In the genomic region with DNA sequence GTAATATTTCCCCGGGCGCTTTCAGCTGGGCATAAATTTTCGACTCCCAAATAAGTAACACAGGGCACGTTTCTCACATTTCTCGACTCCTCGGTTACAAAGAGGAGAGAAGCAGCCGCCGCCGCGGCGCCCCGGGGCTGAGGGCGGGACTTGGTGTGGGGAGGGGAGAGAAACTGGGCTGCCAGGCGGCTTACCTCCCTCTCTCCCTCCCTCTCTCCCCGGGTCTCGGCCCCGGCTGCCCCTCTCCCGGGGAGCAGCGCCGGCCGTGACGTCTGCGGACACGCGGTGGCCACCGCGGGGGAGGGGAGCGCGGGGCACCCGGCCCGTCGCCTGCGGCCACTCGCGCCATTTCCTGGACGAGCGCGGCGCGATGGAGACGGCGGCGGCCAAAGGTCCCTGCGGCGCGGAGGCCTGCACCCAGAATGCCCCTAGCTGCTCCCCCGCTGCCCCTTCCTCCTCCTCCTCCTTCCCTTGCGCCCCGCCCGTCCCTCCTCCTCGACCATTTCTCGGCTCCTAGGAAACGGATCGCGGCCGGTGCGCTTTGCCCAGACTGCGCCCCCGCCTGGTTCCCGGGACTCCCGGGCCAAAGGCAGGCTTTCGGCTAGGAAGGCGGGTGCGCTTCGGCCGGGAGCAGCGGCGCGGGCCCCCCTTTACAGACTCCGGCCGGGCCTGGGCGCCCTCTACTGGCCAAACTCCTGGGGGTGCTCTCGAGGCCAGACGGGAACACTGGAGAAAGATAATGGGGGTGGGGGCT, we compare ENCODE assay signal across 7 mouse cellular contexts. TPM values are rescaled to one million over a fixed set of nuclear protein-coding genes. Genes with fewer than 3 reads are reported as not detected.
DNase-seq lines count a peak whose midpoint lies in the region; ATAC-seq and TF ChIP-seq lines count a peak whose summit lies in the region.

No protein-coding gene starts in this region.

- H3K4me2 ChIP-seq in intestine, postnatal 0 days (replicated peaks; ENCODE audit: low read depth): peak overlapping the region; percentile 99
- H3K4me2 ChIP-seq in midbrain, embryonic 13.5 days (replicated peaks): peak overlapping the region; percentile 68

- H3K4me1 ChIP-seq in intestine, postnatal 0 days (replicated peaks; ENCODE audit: control insufficient read depth, insufficient read depth, low read length): no peaks in the 10 kb centered on the region
- H3K4me1 ChIP-seq in midbrain, embryonic 13.5 days (replicated peaks): peaks cover 35% of the 10 kb centered on the region

- DNase-seq in adrenal gland, postnatal 14 days: peak; percentile 96
- peak; percentile 84 for DNase-seq in embryo, embryonic 11.5 days (ENCODE audit: low read depth, low spot score)
- DNase-seq in left cerebral cortex, postnatal 4 days: peak; percentile 98
- DNase-seq in spleen, postnatal 10 days (ENCODE audit: low spot score in 2 of 2): peak; percentile 37 to 75

- 0 out of 2 replicates have a peak, but pooled peaks cover 4% of the 10 kb centered on the region for H3K27me3 ChIP-seq in intestine, postnatal 0 days (replicated peaks; ENCODE audit: control insufficient read depth, insufficient read depth, low read length)
- no peaks in the 10 kb centered on the region for H3K27me3 ChIP-seq in midbrain, embryonic 13.5 days

- peak; percentile 94 for TF ChIP-seq CTCF in intestine, postnatal 0 days (IDR thresholded peaks at IDR 0.05; ENCODE audit: low read depth)

- H3K9ac ChIP-seq in intestine, postnatal 0 days (ENCODE audit: low read depth, low read length): peak overlapping the region; percentile 88
- H3K9ac ChIP-seq in midbrain, embryonic 13.5 days (replicated peaks): peak overlapping the region; percentile 95

- ATAC-seq in granulocyte monocyte progenitor cell, adult 5-6 weeks (replicated peaks; ENCODE audit: poor library complexity, severe bottlenecking): peak; percentile 69
- peak; percentile 75 for ATAC-seq in intestine, postnatal 0 days
- peak; percentile 80 for ATAC-seq in midbrain, embryonic 13.5 days

- peak overlapping the region; percentile 71 for H3K4me3 ChIP-seq in intestine, postnatal 0 days (ENCODE audit: low read depth, low read length)
- peak overlapping the region; percentile 78 for H3K4me3 ChIP-seq in midbrain, embryonic 13.5 days (replicated peaks)

- intact Hi-C loops in left cerebral cortex, postnatal 4 days (cut with DNase I): loop anchor here (5.0 kb wide), 1 partner anchor 213 kb away; no protein-coding TSS in a partner anchor

- H3K27ac ChIP-seq in intestine, postnatal 0 days (ENCODE audit: low read depth, low read length): peak overlapping the region; percentile 85
- peak overlapping the region; percentile 100 for H3K27ac ChIP-seq in midbrain, embryonic 13.5 days

- under 1% methylated on average over 47 of the region's 74 CpGs for WGBS in intestine, postnatal 0 days
- under 1% methylated on average over 53 of the region's 74 CpGs for WGBS in midbrain, embryonic 13.5 days

- H3K9me3 ChIP-seq in intestine, postnatal 0 days (ENCODE audit: control insufficient read depth): no peaks in the 10 kb centered on the region
- no peaks in the 10 kb centered on the region for H3K9me3 ChIP-seq in midbrain, embryonic 13.5 days

- H3K36me3 ChIP-seq in intestine, postnatal 0 days (ENCODE audit: control insufficient read depth, insufficient read depth): no peaks in the 10 kb centered on the region
- H3K36me3 ChIP-seq in midbrain, embryonic 13.5 days: no peaks in the 10 kb centered on the region

RNA-seq across cellular contexts. Expression of a gene that starts 1.3 kb away (rescaled TPM):
- total RNA-seq in adrenal gland, postnatal 14 days (2021): 14.5 and 20.5 TPM in 2 replicates
- 0.85 TPM in 1 of 2 replicates, not detected in the other for total RNA-seq in granulocyte monocyte progenitor cell, adult 5-6 weeks (2014; fragmentation: Nextera tagmentation)
- total RNA-seq in granulocyte monocyte progenitor cell, adult 5-6 weeks (2017): not detected in 2 replicates
- 6.7 and 6.9 TPM in 2 replicates for polyA plus RNA-seq in intestine, postnatal 0 days (2015; fragmentation: Nextera tagmentation; extraction: Ambion mirVana)
- total RNA-seq in left cerebral cortex, postnatal 4 days (2021): 10 to 100 TPM; 41.6 to 47.3 TPM
- polyA plus RNA-seq in midbrain, embryonic 13.5 days (2015; fragmentation: Nextera tagmentation; extraction: Ambion mirVana): 35.2 and 42.8 TPM in 2 replicates

Comparison
In these comparisons a context has a peak if more than half of its experiments do, and no peak if none do; other contexts are left out.
1. Peak in every context shown above with its lines: DNase-seq, ATAC-seq, H3K4me3 ChIP-seq and H3K27ac ChIP-seq.